Mouse (Mus musculus) lung, embryonic 16.5 days (tissue): Measurements from ENCODE around the gene Nxf1. TPM values are rescaled to one million over a fixed set of nuclear protein-coding genes. Genes with fewer than 3 reads are reported as not detected.

ENCODE experiments used
- ATAC-seq: fragments of 200-750 bp; cut with Nextera tagmentation; 2 replicates; pipeline ENCODE4 v1.8.0; 2017; ENCODE audit warnings: low read depth, mild to moderate bottlenecking, moderate library complexity
- H3K27ac ChIP-seq: fragments of 300-500 bp; sonication (generic); 2 replicates; pipeline ENCODE4 v1.5.1; 2014; ENCODE audit warnings: mild to moderate bottlenecking, control low read depth, low read length
- H3K27me3 ChIP-seq: fragments of 300-500 bp; sonication (generic); 2 replicates; pipeline ENCODE4 v1.6.1; 2014; ENCODE audit warnings: low read depth, low read length, mixed read lengths; ENCODE audit not compliant: control insufficient read depth, insufficient read depth
- H3K36me3 ChIP-seq: fragments of 300-500 bp; sonication (generic); 2 replicates; pipeline ENCODE4 v1.6.1; 2014; ENCODE audit warnings: low read length; ENCODE audit not compliant: control insufficient read depth, insufficient read depth
- H3K4me1 ChIP-seq: fragments of 300-500 bp; sonication (generic); replicated peaks from 2 replicates; pipeline ENCODE4 v1.6.1; 2014; ENCODE audit warnings: low read length, mixed read lengths; ENCODE audit not compliant: control insufficient read depth, insufficient read depth
- H3K4me2 ChIP-seq: fragments of 300-500 bp; sonication (generic); 2 replicates; pipeline ENCODE4 v1.6.1; 2014; ENCODE audit warnings: low read depth, low read length, control low read depth
- H3K4me3 ChIP-seq: fragments of 300-500 bp; sonication (generic); 2 replicates; pipeline ENCODE4 v1.5.1; 2014; ENCODE audit warnings: mild to moderate bottlenecking, low read length, control low read depth
- H3K9ac ChIP-seq: fragments of 300-500 bp; sonication (generic); 2 replicates; pipeline ENCODE4 v1.6.1; 2014; ENCODE audit warnings: low read length, control low read depth
- H3K9me3 ChIP-seq: fragments of 300-500 bp; sonication (generic); 2 replicates; pipeline ENCODE4 v1.6.1; 2016; ENCODE audit warnings: low read length; ENCODE audit not compliant: control insufficient read depth
- WGBS: fragments of 180-500 bp; shearing (Covaris S2); extraction: QIAGEN DNeasy Blood & Tissue Kit; methylation state at CpG from one replicate; pipeline ENCODE4 v1.1.7; 2014; 5-methylcytosine and 5-hydroxymethylcytosine counted together
- polyA plus RNA-seq: library from polyadenylated mRNA; unstranded; fragments of >200 nt; fragmentation: Nextera tagmentation; extraction: Ambion mirVana; gene quantifications from 2 replicates; pipeline ENCODE4 v1.2.1, GENCODE M21; 2015

Gene Nxf1
- polyA plus RNA-seq, 1 experiment from 2014 or later = 190 TPM

DNA sequence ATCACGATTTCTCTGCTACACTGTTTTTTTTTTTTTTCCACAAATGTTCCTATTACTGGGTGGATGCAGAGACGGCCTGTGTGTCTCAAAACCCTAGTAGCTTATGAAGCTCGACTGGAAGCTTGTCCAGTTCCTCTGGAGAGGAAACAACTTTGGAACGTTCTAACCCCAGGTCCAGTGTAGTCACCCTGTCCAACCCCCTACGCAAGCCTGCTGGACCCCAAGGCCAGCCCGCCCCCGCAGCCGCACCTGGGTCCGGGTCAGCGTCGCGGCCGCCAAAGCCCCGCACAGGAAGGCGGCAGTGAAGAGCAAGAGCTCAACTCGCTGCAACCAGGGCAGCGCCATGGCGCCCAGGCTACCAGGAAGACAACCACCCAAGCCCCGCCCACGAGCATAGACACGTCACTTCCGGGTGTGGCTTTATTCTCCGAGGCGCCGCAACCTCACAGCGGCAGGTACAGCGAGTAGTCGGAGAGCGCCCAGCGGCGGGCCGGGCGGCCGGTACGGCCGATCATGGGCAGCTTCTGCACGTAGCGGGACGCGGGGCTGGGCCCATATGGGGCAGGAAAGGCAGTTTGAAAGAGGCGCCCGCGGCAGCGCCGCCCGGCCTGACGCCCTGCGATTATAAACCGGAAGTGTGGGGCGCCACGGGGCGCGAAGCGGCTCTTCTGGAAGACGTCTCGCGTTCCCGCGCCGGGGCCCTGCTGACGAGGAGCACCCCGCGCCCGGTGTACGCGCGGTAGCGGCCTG, 17.4 kb downstream of the Nxf1 start, which contains the start of gene Tmem179b:
TSS of gene Tmem179b (minus strand) at position 382 of the 750 bp plus-strand sequence.
- Histone ChIP-seq H3K9me3 (no peaks in the 10 kb centered on the region), H3K9ac (peak within 1 kb of the TSS; percentile 81), H3K4me3 (peak within 1 kb of the TSS; percentile 81), H3K27ac (peak within 1 kb of the TSS; percentile 99), H3K4me2 (peak within 1 kb of the TSS; percentile 90), H3K36me3 (peaks cover 13% of the 10 kb centered on the region), H3K4me1 (peaks cover 26% of the 10 kb centered on the region), H3K27me3 (no peaks in the 10 kb centered on the region)
- ATAC-seq = peak; percentile 95
- WGBS = 0% methylated on average over 62 of the region's 68 CpGs

DNA sequence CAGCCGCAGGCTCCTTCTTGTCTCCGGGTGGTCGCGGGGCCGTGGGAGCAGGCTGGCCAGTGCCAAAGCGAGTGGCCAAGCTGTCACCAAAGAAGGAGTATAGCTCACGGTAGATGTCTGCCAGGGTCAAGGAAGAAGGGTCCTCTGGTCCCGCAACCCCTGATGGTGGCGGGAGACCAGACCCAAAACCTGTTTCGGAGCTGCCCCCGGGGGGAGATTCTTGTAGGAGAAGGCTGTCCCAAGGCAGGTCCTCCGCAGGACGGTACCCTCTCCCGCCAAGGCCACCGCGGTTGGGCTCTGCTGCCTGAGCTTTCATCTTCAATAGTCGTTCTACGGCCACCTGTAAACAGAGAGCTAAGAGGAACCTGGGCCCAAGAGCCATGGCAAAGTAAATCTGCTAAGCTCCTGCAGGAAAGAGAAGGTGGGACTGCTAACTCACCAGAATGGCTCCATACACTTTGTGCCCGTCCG, 18.1 kb downstream of the Nxf1 start:
- Histone ChIP-seq H3K4me1 (peaks cover 26% of the 10 kb centered on the region), H3K9ac (peak overlapping the region; percentile 81), H3K4me3 (peak overlapping the region; percentile 81), H3K36me3 (peaks cover 9% of the 10 kb centered on the region; the same call in 1 of the 2 replicates), H3K4me2 (peak overlapping the region; percentile 90), H3K27ac (peak overlapping the region; percentile 99), H3K9me3 (no peaks in the 10 kb centered on the region), H3K27me3 (no peaks in the 10 kb centered on the region)
- 4% methylated on average over 20 of the region's 20 CpGs for WGBS
- no peak for ATAC-seq

DNA sequence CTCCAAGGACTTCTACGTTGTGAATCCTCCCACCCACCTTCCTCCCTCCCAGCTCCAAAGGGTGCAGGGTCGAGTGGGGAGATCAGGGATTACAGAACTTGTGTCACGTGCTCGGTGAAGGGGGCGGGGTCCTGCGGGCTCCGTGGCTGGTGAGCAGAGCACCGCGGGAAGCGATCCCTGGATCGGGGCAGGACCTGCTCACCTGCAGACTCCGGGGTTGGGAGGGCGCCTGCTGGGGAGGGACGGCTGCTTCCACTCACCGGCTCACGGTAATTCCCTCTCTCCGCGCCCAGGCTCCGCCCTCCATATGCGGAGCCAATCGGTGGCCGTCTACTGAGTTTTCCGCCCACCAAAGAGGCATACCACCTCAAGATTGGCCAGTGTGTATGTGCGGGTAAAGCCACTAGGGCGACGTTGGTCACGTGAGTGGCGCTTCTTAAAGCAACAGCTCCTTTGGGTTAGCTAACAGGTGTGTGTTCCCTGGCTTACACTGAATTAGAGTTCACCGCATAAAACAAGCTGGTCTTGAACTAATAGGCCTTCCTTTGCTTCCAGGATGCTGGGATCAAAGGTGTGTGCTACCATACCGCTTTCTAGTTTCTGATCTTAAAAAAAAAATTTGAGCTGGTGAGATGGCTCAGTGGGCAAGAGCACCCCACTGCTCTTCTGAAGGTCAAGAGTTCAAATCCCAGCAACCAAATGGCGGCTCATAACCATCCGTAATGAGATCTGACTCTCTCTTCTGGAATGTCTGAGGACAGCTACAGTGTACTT, 29.3 kb downstream of the Nxf1 start, which contains the start of gene Taf6l:
TSS of gene Taf6l (minus strand) at position 410 of the 774 bp plus-strand sequence.
- H3K9ac ChIP-seq = peak within 1 kb of the TSS; percentile 85
- peak within 1 kb of the TSS; percentile 82 for H3K27ac ChIP-seq
- H3K27me3 ChIP-seq = no peaks in the 10 kb centered on the region
- peak within 1 kb of the TSS; percentile 72 for H3K4me2 ChIP-seq
- under 1% methylated on average over 32 of the region's 32 CpGs for WGBS
- peaks cover 5% of the 10 kb centered on the region for H3K36me3 ChIP-seq
- H3K9me3 ChIP-seq = no peaks in the 10 kb centered on the region
- ATAC-seq = peak; percentile 99
- H3K4me1 ChIP-seq = peaks cover 10% of the 10 kb centered on the region
- peak within 1 kb of the TSS; percentile 79 for H3K4me3 ChIP-seq

DNA sequence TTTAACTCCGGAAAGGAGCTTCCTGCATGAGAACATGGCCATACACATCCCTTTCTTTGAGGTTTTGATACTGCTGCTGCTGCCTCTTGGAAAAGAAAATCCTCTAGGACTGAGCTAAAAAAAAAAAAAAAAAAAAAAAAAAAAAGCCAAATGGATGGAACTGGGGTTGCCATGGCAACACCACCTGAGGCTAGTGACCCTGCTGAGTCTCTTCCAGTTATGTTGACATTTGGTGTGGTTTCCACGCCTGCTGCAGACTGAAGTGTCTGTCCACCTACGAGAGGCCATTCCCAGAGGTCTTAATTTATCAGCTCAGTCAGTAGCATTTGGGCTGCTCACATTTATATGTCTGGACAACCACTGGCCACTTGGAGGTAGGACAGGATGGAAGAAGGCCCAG, 31.6 kb downstream of the Nxf1 start:
- no peak for ATAC-seq
- H3K27me3 ChIP-seq = no peaks in the 10 kb centered on the region
- no peak overlapping the region for H3K4me2 ChIP-seq
- peaks cover 15% of the 10 kb centered on the region for H3K36me3 ChIP-seq
- H3K4me3 ChIP-seq = no peak overlapping the region
- no peak overlapping the region for H3K9ac ChIP-seq
- 9% methylated on average over 3 of the region's 3 CpGs for WGBS
- no peaks in the 10 kb centered on the region for H3K9me3 ChIP-seq
- H3K27ac ChIP-seq = no peak overlapping the region
- peaks cover 10% of the 10 kb centered on the region for H3K4me1 ChIP-seq

DNA sequence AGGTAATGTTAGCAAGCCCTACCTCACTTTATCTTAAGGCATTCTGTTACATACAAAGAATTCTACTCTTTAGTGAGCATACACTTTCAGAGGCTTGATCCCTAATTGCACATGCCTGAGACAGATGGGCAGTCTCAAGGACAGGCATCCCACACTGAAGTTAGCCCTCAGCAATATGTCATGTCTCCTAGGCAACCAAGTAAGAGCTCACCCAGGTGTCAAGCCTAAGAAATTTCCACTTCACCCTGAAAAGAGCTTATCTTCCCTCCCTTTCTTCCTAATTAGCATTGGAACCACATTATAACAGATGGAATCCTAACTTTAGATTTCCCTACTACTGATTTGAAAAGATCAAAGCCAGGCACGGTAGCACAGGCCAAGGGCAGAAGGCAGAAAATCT, 32.3 kb downstream of the Nxf1 start:
- Histone ChIP-seq H3K9ac (no peak overlapping the region), H3K36me3 (peaks cover 21% of the 10 kb centered on the region), H3K9me3 (no peaks in the 10 kb centered on the region), H3K4me2 (no peak overlapping the region), H3K27me3 (no peaks in the 10 kb centered on the region), H3K4me3 (no peak overlapping the region), H3K27ac (no peak overlapping the region), H3K4me1 (peaks cover 10% of the 10 kb centered on the region)
- 31% methylated on average over 1 of the region's 1 CpGs for WGBS
- no peak for ATAC-seq

DNA sequence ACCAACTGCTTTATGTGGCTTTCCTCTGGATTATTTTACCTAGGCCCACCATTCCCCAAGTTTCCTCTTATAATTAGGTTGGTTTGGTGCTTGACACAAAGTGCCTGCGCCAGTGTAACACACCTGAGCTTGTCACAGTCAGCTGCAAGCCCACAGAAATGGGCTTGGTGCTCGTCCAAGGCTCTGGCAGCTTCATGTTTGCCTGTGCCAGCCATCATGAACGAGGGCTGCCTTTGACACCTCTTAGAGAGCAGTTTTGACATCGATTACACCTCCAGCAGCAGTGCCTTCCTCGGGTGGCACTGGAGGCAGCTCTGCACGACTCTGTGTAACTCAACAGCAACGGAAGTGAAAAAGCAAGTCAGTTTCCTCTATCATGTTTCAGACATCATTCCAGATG, 33.3 kb downstream of the Nxf1 start:
- Histone ChIP-seq H3K36me3 (peaks cover 28% of the 10 kb centered on the region), H3K4me2 (no peak overlapping the region), H3K9me3 (no peaks in the 10 kb centered on the region), H3K27me3 (no peaks in the 10 kb centered on the region), H3K4me1 (peaks cover 7% of the 10 kb centered on the region), H3K4me3 (no peak overlapping the region), H3K9ac (no peak overlapping the region), H3K27ac (no peak overlapping the region)
- ATAC-seq = no peak
- 75% methylated on average over 7 of the region's 7 CpGs for WGBS

DNA sequence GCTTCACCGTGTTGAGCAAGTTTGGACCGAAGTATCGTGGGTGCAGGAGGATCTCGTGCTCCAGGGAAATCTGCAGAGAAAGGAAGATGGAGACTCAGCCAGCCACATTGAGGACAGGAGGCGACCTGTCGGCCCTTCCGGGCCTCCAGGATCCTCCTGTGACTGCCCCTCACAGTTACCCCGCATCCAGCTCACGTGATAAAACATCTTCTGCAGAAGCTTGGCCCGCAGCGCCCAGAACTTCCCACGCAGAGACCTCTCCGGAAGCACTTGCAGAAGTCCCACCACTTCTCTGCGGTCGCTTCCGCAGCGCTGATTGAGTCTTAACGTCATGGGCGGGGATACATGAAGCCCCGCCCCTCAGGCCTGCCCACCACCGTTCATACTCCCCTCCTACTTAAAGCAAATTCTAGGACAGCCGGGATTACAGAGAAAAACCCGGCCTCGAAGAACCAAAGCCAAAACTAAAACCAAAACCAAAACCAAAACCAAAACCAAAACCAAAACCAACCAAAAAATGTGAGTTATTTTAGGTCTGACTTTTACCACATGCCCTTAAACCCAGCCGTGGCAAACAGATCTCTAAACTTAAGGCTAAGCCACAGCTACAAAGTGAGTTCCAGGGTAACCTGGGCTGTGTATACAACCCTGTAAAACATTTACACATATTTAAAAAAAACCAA, 41.5 kb downstream of the Nxf1 start, which contains the start of gene Polr2g:
TSS of gene Polr2g (minus strand) at position 314 of the 683 bp plus-strand sequence.
- H3K4me2 ChIP-seq = peak within 1 kb of the TSS; percentile 92
- peaks cover 19% of the 10 kb centered on the region for H3K36me3 ChIP-seq
- no peaks in the 10 kb centered on the region for H3K27me3 ChIP-seq
- H3K9ac ChIP-seq = peak within 1 kb of the TSS; percentile 89
- ATAC-seq = peak; percentile 81
- peak within 1 kb of the TSS; percentile 87 for H3K4me3 ChIP-seq
- WGBS = under 1% methylated on average over 25 of the region's 25 CpGs
- H3K27ac ChIP-seq = peak within 1 kb of the TSS; percentile 66
- peaks cover 15% of the 10 kb centered on the region for H3K4me1 ChIP-seq
- H3K9me3 ChIP-seq = no peaks in the 10 kb centered on the region

DNA sequence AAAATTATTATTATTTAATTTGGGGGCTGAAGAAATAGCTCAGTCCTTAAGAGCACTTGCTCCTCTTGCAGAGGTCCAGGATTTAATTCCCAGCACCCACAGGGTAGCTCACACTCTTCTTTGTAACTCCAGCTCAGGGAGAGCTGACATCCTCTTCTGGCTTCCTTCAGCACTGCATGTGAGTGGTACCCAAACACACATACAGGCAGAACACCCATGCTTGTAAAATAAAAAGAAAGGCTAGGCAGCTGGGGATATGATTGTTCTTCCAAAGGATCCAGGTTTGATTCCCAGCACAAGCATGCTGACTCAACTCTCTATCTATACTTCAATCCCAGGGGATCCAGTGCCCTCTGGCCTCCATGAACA, 42.1 kb downstream of the Nxf1 start:
- ATAC-seq = no peak
- Histone ChIP-seq H3K9ac (peak overlapping the region; percentile 46), H3K4me3 (peak overlapping the region; percentile 87), H3K9me3 (no peaks in the 10 kb centered on the region), H3K36me3 (peaks cover 14% of the 10 kb centered on the region), H3K27me3 (no peaks in the 10 kb centered on the region), H3K4me2 (peak overlapping the region; percentile 92), H3K27ac (no peak overlapping the region), H3K4me1 (peaks cover 15% of the 10 kb centered on the region)
